Comparison of ENCODE assay signal across 10 mouse cellular contexts in the genomic region with DNA sequence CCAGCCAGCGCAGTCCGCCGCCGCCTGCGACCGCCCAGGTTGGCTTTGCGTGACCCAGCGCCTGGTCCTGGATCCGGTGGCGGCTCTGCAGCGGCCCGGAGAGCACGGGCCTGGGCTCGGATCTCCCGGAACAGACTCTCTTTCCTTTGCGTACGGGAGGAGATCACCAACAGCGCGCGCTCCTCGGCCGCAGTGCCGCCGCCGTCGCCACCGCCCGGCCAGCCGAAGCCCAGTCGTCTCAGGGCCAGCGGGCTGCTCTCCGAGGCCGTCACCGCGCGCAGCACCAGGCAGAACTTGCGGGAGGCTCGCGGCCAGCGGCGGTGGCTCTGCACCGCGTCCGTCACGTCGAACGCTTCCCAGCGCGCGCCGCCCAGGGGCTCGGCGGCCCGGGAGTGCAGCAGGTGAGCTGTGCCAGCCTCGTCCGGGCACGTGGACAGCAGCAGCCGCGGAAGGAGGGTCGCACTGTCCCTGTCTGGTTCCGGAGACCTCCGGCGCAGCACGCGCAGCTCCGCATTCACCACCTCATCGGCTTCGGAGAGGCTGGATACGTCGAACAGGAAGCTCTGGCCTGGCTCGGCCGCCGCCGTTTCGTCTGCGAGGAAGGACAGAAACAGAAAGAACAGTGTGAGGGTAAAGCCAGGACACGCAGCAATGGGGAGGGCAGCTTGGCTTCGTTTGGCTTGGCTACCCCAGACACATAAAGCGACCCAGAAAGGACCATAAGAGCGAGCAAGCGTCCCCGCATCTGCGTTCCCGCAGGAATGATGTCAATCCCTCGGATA. TPM values are rescaled to one million over a fixed set of nuclear protein-coding genes. Genes with fewer than 3 reads are reported as not detected.
DNase-seq lines count a peak whose midpoint lies in the region; ATAC-seq lines count a peak whose summit lies in the region.
"Had no signal": no experiment of that assay in that cellular context is flagged by ENCODE, and none has a peak within 500 bp of the region (broad histone marks: within the 10 kb centered on the region; RNA-seq: fewer than 3 reads in every experiment).

No protein-coding gene starts in this region.

- peak overlapping the region; percentile 66 for H3K9ac ChIP-seq in heart, embryonic 13.5 days
- H3K9ac ChIP-seq in hindbrain, embryonic 15.5 days, result no peak overlapping the region
- peak overlapping the region; percentile 35; the same call in 1 of the 2 replicates for H3K9ac ChIP-seq in midbrain, embryonic 16.5 days (ENCODE audit: low read depth, low read length)

- H3K36me3 ChIP-seq in heart, embryonic 13.5 days, result no peaks in the 10 kb centered on the region
- no peaks in the 10 kb centered on the region for H3K36me3 ChIP-seq in hindbrain, embryonic 15.5 days
- no peaks in the 10 kb centered on the region for H3K36me3 ChIP-seq in midbrain, embryonic 16.5 days (ENCODE audit: control insufficient read depth, insufficient read depth, low read length)

- no peak for ATAC-seq in heart, embryonic 13.5 days (ENCODE audit: extremely low read depth, insufficient number of reproducible peaks, low FRiP score, low TSS enrichment)
- no peak for ATAC-seq in hindbrain, embryonic 15.5 days (ENCODE audit: low FRiP score, low read depth)
- peak; percentile 16; the same call in 1 of the 2 replicates for ATAC-seq in midbrain, embryonic 16.5 days
- ATAC-seq in CD4-positive, CD25-positive, alpha-beta regulatory T cell, adult 4 months, result no peak

- WGBS in heart, embryonic 13.5 days, result 2% methylated on average over 85 of the region's 85 CpGs
- WGBS in hindbrain, embryonic 15.5 days, result 2% methylated on average over 81 of the region's 85 CpGs
- under 1% methylated on average over 78 of the region's 85 CpGs for WGBS in midbrain, embryonic 16.5 days

- H3K4me1 ChIP-seq in heart, embryonic 13.5 days, result peaks cover 37% of the 10 kb centered on the region
- no peaks in the 10 kb centered on the region for H3K4me1 ChIP-seq in brown adipose tissue, adult 24 weeks (ENCODE audit: control insufficient read depth, insufficient read depth, insufficient read length, low read length)
- peaks cover 31% of the 10 kb centered on the region for H3K4me1 ChIP-seq in hindbrain, embryonic 15.5 days (replicated peaks)
- H3K4me1 ChIP-seq in midbrain, embryonic 16.5 days (ENCODE audit: control insufficient read depth, insufficient read depth, low read length), result peaks cover 18% of the 10 kb centered on the region

- H3K4me3 ChIP-seq in heart, embryonic 13.5 days, result peak overlapping the region; percentile 59
- H3K4me3 ChIP-seq in brown adipose tissue, adult 24 weeks (ENCODE audit: insufficient read depth, low read depth, low read length), result peak overlapping the region; percentile 36
- peak overlapping the region; percentile 34 for H3K4me3 ChIP-seq in hindbrain, embryonic 15.5 days
- peak overlapping the region; percentile 40 for H3K4me3 ChIP-seq in midbrain, embryonic 16.5 days (ENCODE audit: low read depth, low read length)

- peak overlapping the region; percentile 79 for H3K4me2 ChIP-seq in heart, embryonic 13.5 days
- H3K4me2 ChIP-seq in hindbrain, embryonic 15.5 days, result peak overlapping the region; percentile 59
- H3K4me2 ChIP-seq in midbrain, embryonic 16.5 days (ENCODE audit: low read length), result peak overlapping the region; percentile 62

- H3K9me3 ChIP-seq in heart, embryonic 13.5 days, result no peaks in the 10 kb centered on the region
- no peaks in the 10 kb centered on the region for H3K9me3 ChIP-seq in hindbrain, embryonic 15.5 days
- H3K9me3 ChIP-seq in midbrain, embryonic 16.5 days (replicated peaks; ENCODE audit: control insufficient read depth, low read length, poor library complexity, severe bottlenecking), result no peaks in the 10 kb centered on the region

- intact Hi-C loops in heart, postnatal 36 days (cut with DNase I), result no loop called here

- no peak for DNase-seq in heart, postnatal 36 days
- no peak for DNase-seq in gastrocnemius, adult 8-10 months (ENCODE audit: low spot score in 2 of 2)
- no peak for DNase-seq in cerebellum, adult 9-10 months
- DNase-seq: cerebellum, postnatal 14 days had no signal

- H3K27me3 ChIP-seq in heart, embryonic 13.5 days (replicated peaks), result peaks cover 96% of the 10 kb centered on the region
- H3K27me3 ChIP-seq in hindbrain, embryonic 15.5 days, result peaks cover 80% of the 10 kb centered on the region
- peaks cover 68% of the 10 kb centered on the region for H3K27me3 ChIP-seq in midbrain, embryonic 16.5 days (ENCODE audit: control insufficient read depth, insufficient read depth, low read depth, low read length)
- H3K27me3 ChIP-seq: CH12.LX had no signal

- H3K27ac ChIP-seq in heart, embryonic 13.5 days (replicated peaks), result no peak overlapping the region
- no peak overlapping the region for H3K27ac ChIP-seq in brown adipose tissue, adult 24 weeks (replicated peaks; ENCODE audit: low read depth, low read length)
- no peak overlapping the region for H3K27ac ChIP-seq in hindbrain, embryonic 15.5 days (replicated peaks)
- no peak overlapping the region for H3K27ac ChIP-seq in midbrain, embryonic 16.5 days (ENCODE audit: low read length)

RNA-seq across cellular contexts. Expression of a gene that starts 3.2 kb away (rescaled TPM):
- polyA plus RNA-seq in heart, embryonic 13.5 days (2015; fragmentation: Nextera tagmentation; extraction: Ambion mirVana), result not detected in 2 replicates
- total RNA-seq in heart, postnatal 36 days (2021), result under 1 TPM; 0.43 to 0.83 TPM
- polyA plus RNA-seq in brown adipose tissue, adult 24 weeks (2012; ENCODE audit: insufficient read depth, insufficient read length, missing spikeins), result not detected in 2 replicates
- polyA plus RNA-seq in hindbrain, embryonic 15.5 days (2015; fragmentation: Nextera tagmentation; extraction: Ambion mirVana), result 0.41 and 0.65 TPM in 2 replicates
- polyA plus RNA-seq in midbrain, embryonic 16.5 days (2015; fragmentation: Nextera tagmentation; extraction: Ambion mirVana), result 0.15 and 0.16 TPM in 2 replicates
- not detected for total RNA-seq in gastrocnemius, adult 8-10 months (2022)
- not detected for polyA plus RNA-seq in CD4-positive, CD25-positive, alpha-beta regulatory T cell, adult 4 months (2017; shearing (Covaris generic))
- total RNA-seq: CH12.LX had no signal

RNA-seq across cellular contexts. Expression of a gene that starts 14.7 kb away (rescaled TPM):
- polyA plus RNA-seq in heart, embryonic 13.5 days (2015; fragmentation: Nextera tagmentation; extraction: Ambion mirVana), result 14.3 and 15.6 TPM in 2 replicates
- 10 to 100 TPM; 15.9 to 18.0 TPM for total RNA-seq in heart, postnatal 36 days (2021)
- 5.7 and 7.6 TPM in 2 replicates for polyA plus RNA-seq in brown adipose tissue, adult 24 weeks (2012; ENCODE audit: insufficient read depth, insufficient read length, missing spikeins)
- polyA plus RNA-seq in hindbrain, embryonic 15.5 days (2015; fragmentation: Nextera tagmentation; extraction: Ambion mirVana), result 10.2 and 10.8 TPM in 2 replicates
- 8.4 and 8.9 TPM in 2 replicates for polyA plus RNA-seq in midbrain, embryonic 16.5 days (2015; fragmentation: Nextera tagmentation; extraction: Ambion mirVana)
- total RNA-seq in gastrocnemius, adult 8-10 months (2022), result 1 to 10 TPM; 4.3 to 8.4 (median 5.4) TPM
- polyA plus RNA-seq in CD4-positive, CD25-positive, alpha-beta regulatory T cell, adult 4 months (2017; shearing (Covaris generic)), result 10 to 100 TPM in 1 of 2 experiments, 1 to 10 TPM in 1; 5.6 to 13.0 TPM
